Mouse (Mus musculus) heart, adult 10 weeks (tissue): Measurements from ENCODE around the gene Trnp1. TPM values are rescaled to one million over a fixed set of nuclear protein-coding genes. Genes with fewer than 3 reads are reported as not detected.

Experiments
- polyA plus RNA-seq: library from polyadenylated mRNA; stranded (reverse); fragments of 350-450 nt; fragmentation: Illumina TruSeq; extraction: RNeasy Lipid Tissue Mini Kit (QIAGEN cat#74804); gene quantifications from one replicate; pipeline ENCODE4 v1.2.3, GENCODE M21; 2014; ENCODE audit warnings: low read depth, low replicate concordance

Gene Trnp1
- 4.7 TPM for polyA plus RNA-seq

DNA sequence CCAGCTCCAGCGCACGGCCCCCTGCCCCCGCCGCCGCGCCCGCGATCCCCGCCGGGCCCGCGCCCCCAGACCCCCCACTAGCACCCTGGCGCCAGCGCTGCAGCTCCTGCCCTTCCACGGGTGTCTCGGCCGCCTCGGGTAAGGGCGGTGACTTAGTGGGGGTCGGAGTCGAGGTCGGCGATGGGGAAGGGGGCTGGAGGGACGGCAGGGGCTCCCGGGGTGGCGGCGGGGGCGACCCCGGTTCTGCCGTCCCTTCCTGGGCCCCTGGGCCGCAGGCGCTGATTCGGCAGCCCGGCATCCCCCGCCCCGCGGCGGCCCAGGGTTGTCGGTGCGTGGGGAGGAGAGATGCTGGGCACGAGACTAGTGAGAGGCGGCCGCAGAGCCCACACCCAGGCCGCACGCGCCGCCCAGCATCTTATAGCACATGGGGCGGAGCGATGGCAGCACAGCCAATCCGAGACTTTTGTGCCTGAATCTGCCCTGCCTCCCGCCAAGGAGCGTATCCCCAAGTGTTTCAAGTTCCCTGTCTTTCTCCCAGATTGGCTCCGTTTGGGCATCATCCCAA lies at the start of gene Trnp1:
Gene Trnp1 (minus strand): TSS at position 391 of the 565 bp plus-strand sequence.

GRCm38 (mm10) chr4:133545272-133546231 lies 47.2 kb upstream of the Trnp1 start, which contains the start of gene Nudc:
Gene Nudc, minus strand, starts transcription at chr4:133545996.

GRCm38 (mm10) chr4:133518601-133519368 lies 20.4 kb upstream of the Trnp1 start, which contains the start of gene Kdf1:
Gene Kdf1, plus strand, starts transcription at chr4:133518963.

DNA sequence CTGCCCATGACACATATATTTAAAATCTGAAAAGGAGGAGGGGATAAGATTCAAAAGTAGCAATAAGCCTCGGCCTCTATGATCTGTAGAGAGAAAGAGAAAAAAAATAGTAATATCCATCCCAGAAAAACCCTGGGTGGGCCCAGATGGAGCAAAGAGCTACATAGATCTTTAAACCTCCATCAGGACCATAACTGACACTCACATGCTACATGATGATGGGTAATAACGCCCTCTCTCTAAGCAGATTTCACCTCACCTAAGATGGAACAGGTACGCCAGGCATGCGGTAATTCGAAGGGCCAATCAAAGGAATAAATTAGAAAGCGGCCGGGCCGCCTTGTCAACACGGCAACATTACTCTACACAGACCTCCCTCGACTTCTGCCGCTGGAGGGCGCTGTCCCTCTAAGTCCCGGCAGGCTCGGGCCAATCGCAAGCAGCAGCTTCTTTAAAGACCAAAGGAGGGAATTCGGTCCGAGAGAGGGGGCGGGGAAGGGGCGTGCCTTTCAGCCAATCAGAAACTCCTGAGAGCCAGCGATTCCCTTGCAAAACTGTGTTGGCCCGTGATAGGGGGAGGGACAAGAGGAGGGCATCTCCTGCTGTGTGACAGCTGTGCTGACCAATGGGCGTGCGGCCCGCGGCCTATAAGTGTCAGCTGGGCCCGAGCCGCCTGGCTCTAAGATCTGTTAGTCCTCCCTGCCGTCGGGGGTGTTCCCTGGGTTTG lies 18.7 kb downstream of the Trnp1 start, which contains the start of gene Tent5b:
Gene Tent5b (plus strand): TSS at position 675 of the 727 bp plus-strand sequence.

Other genes starting within 250 kb of the Trnp1 start
- 1.5 TPM for gene Sytl1, start 235.4 kb downstream of the Trnp1 start, polyA plus RNA-seq
- gene Tmem222, start 220.8 kb downstream of the Trnp1 start, polyA plus RNA-seq, result 45.1 TPM
- gene Wdtc1, start 145.1 kb downstream of the Trnp1 start, polyA plus RNA-seq, result 48.1 TPM
- 16.6 TPM for gene Slc9a1, start 128.8 kb downstream of the Trnp1 start, polyA plus RNA-seq
- gene Tent5b, start 18.4 kb downstream of the Trnp1 start, polyA plus RNA-seq, result 1.3 TPM
- not detected for gene Kdf1, start 20.4 kb upstream of the Trnp1 start, polyA plus RNA-seq
- gene Nudc, start 47.4 kb upstream of the Trnp1 start, polyA plus RNA-seq, result 126 TPM
- gene Nr0b2, start 54.8 kb upstream of the Trnp1 start, polyA plus RNA-seq, result 12.8 TPM
- gene Gpatch3, start 76.2 kb upstream of the Trnp1 start, polyA plus RNA-seq, result 2.0 TPM
- 9.2 TPM for gene Gpn2, start 85.8 kb upstream of the Trnp1 start, polyA plus RNA-seq
- 1.8 TPM for gene Sfn, start 103.6 kb upstream of the Trnp1 start, polyA plus RNA-seq
- gene Zdhhc18, start 151.6 kb upstream of the Trnp1 start, polyA plus RNA-seq, result 13.6 TPM
- gene Pigv, start 174.1 kb upstream of the Trnp1 start, polyA plus RNA-seq, result 11.4 TPM